Mouse (Mus musculus) layer of hippocampus, adult 9-11 months (tissue): ENCODE results near the gene Wfdc10.
"Not testable (repeated sequence)": the region's sequence is repeated elsewhere in the genome, so short reads cannot be mapped to it uniquely, and the experiment has no call there.

Experiments
- DNase-seq: peaks from one replicate; pipeline ENCODE4 v3.0.0; 2022

Gene Wfdc10

GRCm38 (mm10) chr2:164655858-164656257 is at the start of gene Wfdc10:
TSS of gene Wfdc10 (plus strand) at chr2:164656046.
- DNase-seq = no peak

GRCm38 (mm10) chr2:164608781-164609180 is 47.1 kb upstream of the Wfdc10 start:
- DNase-seq = no peak

- not testable (repeated sequence) for DNase-seq
Measured at GRCm38 (mm10) chr2:164613471-164613870, 42.4 kb upstream of the Wfdc10 start, which contains the start of the genes Wfdc6b and Wfdc8. TSS of gene Wfdc6b (plus strand) at chr2:164613522. TSS of gene Wfdc8 (minus strand) at chr2:164613626.

GRCm38 (mm10) chr2:164615386-164615785 is 40.5 kb upstream of the Wfdc10 start:
- no peak for DNase-seq

GRCm38 (mm10) chr2:164619050-164619449 is 36.8 kb upstream of the Wfdc10 start:
- no peak for DNase-seq

GRCm38 (mm10) chr2:164621775-164622174 is 34.1 kb upstream of the Wfdc10 start:
- DNase-seq = no peak

GRCm38 (mm10) chr2:164635266-164635665 is 20.6 kb upstream of the Wfdc10 start:
- DNase-seq = no peak

- no peak for DNase-seq
Measured at GRCm38 (mm10) chr2:164638696-164639095, 17.1 kb upstream of the Wfdc10 start, which contains the start of gene Wfdc16. TSS of gene Wfdc16 (minus strand) at chr2:164638796.

GRCm38 (mm10) chr2:164641129-164641528 is 14.7 kb upstream of the Wfdc10 start:
- no peak for DNase-seq

GRCm38 (mm10) chr2:164641881-164642673 is 13.8 kb upstream of the Wfdc10 start:
- no peak for DNase-seq

- no peak for DNase-seq
Measured at GRCm38 (mm10) chr2:164656483-164656882, 637 bp downstream of the Wfdc10 start, which contains the start of gene Wfdc9. TSS of gene Wfdc9 (minus strand) at chr2:164656583.

GRCm38 (mm10) chr2:164664851-164665250 is 9.0 kb downstream of the Wfdc10 start:
- no peak for DNase-seq

- no peak for DNase-seq
Measured at GRCm38 (mm10) chr2:164670261-164670660, 14.4 kb downstream of the Wfdc10 start.

GRCm38 (mm10) chr2:164670938-164671337 is 15.1 kb downstream of the Wfdc10 start:
- DNase-seq = no peak

GRCm38 (mm10) chr2:164673987-164674386 is 18.1 kb downstream of the Wfdc10 start, which contains the start of gene Wfdc11:
TSS of gene Wfdc11 (minus strand) at chr2:164674087.
- DNase-seq = no peak

- no peak for DNase-seq
Measured at GRCm38 (mm10) chr2:164676103-164676502, 20.3 kb downstream of the Wfdc10 start.

GRCm38 (mm10) chr2:164676916-164677685 is 21.3 kb downstream of the Wfdc10 start:
- DNase-seq = no peak

- DNase-seq = peak; percentile 44
Measured at GRCm38 (mm10) chr2:164678848-164679625, 23.2 kb downstream of the Wfdc10 start.

- no peak for DNase-seq
Measured at GRCm38 (mm10) chr2:164679906-164680305, 24.1 kb downstream of the Wfdc10 start.

- no peak for DNase-seq
Measured at GRCm38 (mm10) chr2:164684807-164685206, 29.0 kb downstream of the Wfdc10 start, which contains the start of gene Wfdc13. TSS of gene Wfdc13 (plus strand) at chr2:164685107.

- DNase-seq = no peak
Measured at GRCm38 (mm10) chr2:164698201-164698600, 42.4 kb downstream of the Wfdc10 start, which contains the start of gene Spint4. TSS of gene Spint4 (plus strand) at chr2:164698501.

GRCm38 (mm10) chr2:164700959-164701358 is 45.1 kb downstream of the Wfdc10 start:
- DNase-seq = no peak

- no peak for DNase-seq
Measured at GRCm38 (mm10) chr2:164701761-164702160, 45.9 kb downstream of the Wfdc10 start.
